Mouse (Mus musculus) C2C12 (cell line): ENCODE measurements around the gene Gucy1b2. TPM values are rescaled to one million over a fixed set of nuclear protein-coding genes. Genes with fewer than 3 reads are reported as not detected.

Experiments
- H3K27me3 ChIP-seq: one replicate; pipeline ENCODE4 v1.6.1; 2011; ENCODE audit not compliant: control insufficient read depth, insufficient read depth, insufficient read length
- H3K36me3 ChIP-seq: one replicate; pipeline ENCODE4 v1.6.1; 2011; ENCODE audit not compliant: control insufficient read depth, insufficient read depth
- H3K4me3 ChIP-seq: one replicate; pipeline ENCODE4 v1.5.1; 2011; ENCODE audit warnings: mild to moderate bottlenecking, control low read depth; ENCODE audit not compliant: poor library complexity, insufficient read depth, severe bottlenecking
- H3K79me2 ChIP-seq: one replicate; pipeline ENCODE4 v1.6.1; 2011; ENCODE audit not compliant: control insufficient read depth, insufficient read depth
- H3K79me3 ChIP-seq: one replicate; pipeline ENCODE4 v1.6.1; 2011; ENCODE audit warnings: low read depth, control low read depth
- H3ac ChIP-seq: one replicate; pipeline ENCODE3; 2011; ENCODE audit warnings: low read depth; ENCODE audit not compliant: control insufficient read depth, insufficient read length
- CEBPB ChIP-seq: IDR thresholded peaks from one replicate; pipeline ENCODE4 v1.6.1; 2011; ENCODE audit warnings: low read depth, mild to moderate bottlenecking, control low read depth, moderate library complexity
- CTCF ChIP-seq: IDR thresholded peaks from one replicate; pipeline ENCODE4 v1.5.1; 2011; ENCODE audit not compliant: control insufficient read depth, insufficient read depth, insufficient read length
- FOSL1 ChIP-seq: IDR thresholded peaks from one replicate; pipeline ENCODE4 v1.8.0; 2011; ENCODE audit warnings: mild to moderate bottlenecking, low read length; ENCODE audit not compliant: poor library complexity, insufficient read depth, severe bottlenecking
- MAX ChIP-seq: IDR thresholded peaks from one replicate; pipeline ENCODE4 v1.6.1; 2011; ENCODE audit warnings: mild to moderate bottlenecking, control low read depth
- MYOD1 ChIP-seq: IDR thresholded peaks from one replicate; pipeline ENCODE4 v1.6.1; 2011; ENCODE audit warnings: low read depth; ENCODE audit not compliant: control insufficient read depth, insufficient read length
- MYOG ChIP-seq: IDR thresholded peaks from one replicate; pipeline ENCODE4 v1.6.1; 2011; ENCODE audit not compliant: control insufficient read depth, insufficient read length; ENCODE audit errors: extremely low read depth
- USF1 ChIP-seq: IDR thresholded peaks from one replicate; pipeline ENCODE4 v1.6.1; 2011; ENCODE audit warnings: low read depth, mild to moderate bottlenecking, control low read depth, moderate library complexity
- polyA plus RNA-seq: library from polyadenylated mRNA; unstranded; fragments of >200 nt; fragmentation: generic; extraction: Trizol; gene quantifications from one replicate; pipeline ENCODE4 v1.2.1, GENCODE M21; 2012; ENCODE audit warnings: missing spikeins

The Gucy1b2 gene
- polyA plus RNA-seq, 1 experiment = not detected

DNA sequence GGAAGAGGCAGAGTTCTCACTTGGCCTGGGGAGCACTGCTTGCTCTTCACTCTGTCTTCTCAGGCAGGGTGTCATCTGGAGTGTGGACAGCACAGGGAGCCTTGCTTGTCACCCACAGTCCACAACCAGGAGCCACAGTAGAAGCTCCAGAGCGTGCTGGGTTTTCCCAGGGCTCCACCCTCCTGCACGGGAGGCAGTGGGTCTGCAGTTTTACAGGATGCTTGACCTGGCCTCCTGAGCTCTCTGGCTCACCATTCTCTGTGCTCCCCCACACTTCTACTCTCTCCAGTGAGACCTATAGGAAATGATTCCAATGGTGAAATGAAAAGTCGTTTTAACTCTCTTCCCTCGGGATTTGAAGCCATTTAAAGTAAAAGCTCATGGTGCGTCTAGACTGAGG lies 106.3 kb downstream of the Gucy1b2 start:
- no peaks in the 10 kb centered on the region for H3K27me3 ChIP-seq
- peaks cover 7% of the 10 kb centered on the region for H3K79me2 ChIP-seq
- H3K79me3 ChIP-seq = no peaks in the 10 kb centered on the region
- no peak for TF ChIP-seq MYOD1
- no peak for TF ChIP-seq USF1
- TF ChIP-seq FOSL1 = no peak
- no peak for TF ChIP-seq MYOG
- no peak for TF ChIP-seq CTCF
- TF ChIP-seq MAX = no peak
- no peak for TF ChIP-seq CEBPB
- peaks cover 19% of the 10 kb centered on the region for H3K36me3 ChIP-seq
- H3K4me3 ChIP-seq = no peak overlapping the region
- no peak overlapping the region for H3ac ChIP-seq

DNA sequence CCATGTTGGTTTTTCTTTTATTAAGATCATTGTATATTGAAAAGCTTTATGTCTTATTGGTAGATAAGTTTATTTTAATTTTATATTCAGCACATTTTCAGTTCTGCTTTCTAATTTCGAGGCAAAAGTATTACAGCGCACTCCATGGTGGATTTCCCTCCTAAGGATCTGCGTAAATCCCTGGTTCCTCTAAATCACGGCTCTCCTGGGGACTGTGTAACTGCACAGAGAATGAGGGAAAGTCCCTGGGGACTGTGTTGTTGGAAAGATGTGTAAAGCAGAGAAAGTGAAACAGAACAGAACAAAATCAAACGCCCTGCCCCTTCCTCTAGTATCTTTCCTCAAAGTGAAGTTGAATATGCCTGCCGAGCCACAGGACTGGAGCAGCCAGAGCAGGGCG lies 109.0 kb downstream of the Gucy1b2 start:
- H3K79me3 ChIP-seq = no peaks in the 10 kb centered on the region

DNA sequence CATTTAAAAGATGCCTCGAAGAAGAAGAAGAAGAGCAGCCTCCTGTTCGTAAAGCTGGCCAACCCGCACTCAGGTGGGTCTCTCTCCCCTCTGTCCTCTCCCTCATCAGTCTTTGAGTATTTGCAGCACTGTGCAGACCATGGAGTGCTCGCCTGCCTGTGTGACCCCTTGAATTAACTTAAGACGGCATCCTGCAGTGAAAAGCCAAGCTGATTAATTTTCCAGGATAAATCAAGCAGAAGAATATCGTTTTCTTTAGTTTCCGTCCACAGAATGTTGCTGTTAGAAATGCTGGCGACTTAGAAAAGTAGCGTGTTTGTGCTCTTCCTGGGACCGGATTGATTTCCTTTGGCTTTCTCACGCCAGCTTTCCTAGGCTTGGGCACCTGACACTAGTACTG lies 109.5 kb downstream of the Gucy1b2 start:
- no peak overlapping the region for H3K4me3 ChIP-seq
- H3K79me2 ChIP-seq = peaks cover 31% of the 10 kb centered on the region
- no peaks in the 10 kb centered on the region for H3K79me3 ChIP-seq
- no peaks in the 10 kb centered on the region for H3K27me3 ChIP-seq
- H3ac ChIP-seq = no peak overlapping the region
- TF ChIP-seq MYOD1 (no peak), CTCF (no peak), MYOG (no peak), USF1 (no peak), MAX (no peak), FOSL1 (no peak), CEBPB (no peak)
- H3K36me3 ChIP-seq = peaks cover 14% of the 10 kb centered on the region

More for the DNA sequence above, 109.0 kb downstream of the Gucy1b2 start:
- Histone ChIP-seq H3K27me3 (no peaks in the 10 kb centered on the region), H3K4me3 (no peak overlapping the region), H3K36me3 (peaks cover 14% of the 10 kb centered on the region), H3ac (no peak overlapping the region), H3K79me2 (peaks cover 28% of the 10 kb centered on the region)
- TF ChIP-seq CEBPB (no peak), MYOD1 (no peak), USF1 (no peak), CTCF (no peak), FOSL1 (no peak), MAX (no peak), MYOG (no peak)

Other genes with a start within 250 kb of the Gucy1b2 start
- gene Rnaseh2b, start 163.7 kb downstream of the Gucy1b2 start, polyA plus RNA-seq = 15.3 TPM
- gene Dleu7, start 163.2 kb downstream of the Gucy1b2 start, polyA plus RNA-seq = not detected
- 0.19 TPM for gene Fam124a, start 99.4 kb upstream of the Gucy1b2 start, polyA plus RNA-seq
- not detected for gene Gm4131, start 110.6 kb upstream of the Gucy1b2 start, polyA plus RNA-seq
- not detected for gene Serpine3, start 207.4 kb upstream of the Gucy1b2 start, polyA plus RNA-seq